Mouse (Mus musculus): Measurements from ENCODE around the gene Car9.

- no peak for TF ChIP-seq POLR2A (IDR thresholded peaks at IDR 0.05; ENCODE audit: extremely low read depth, insufficient read depth, low read length)
- no peak for TF ChIP-seq CTCF (IDR thresholded peaks at IDR 0.05; ENCODE audit: extremely low read depth, insufficient read depth, low read length)
These were observed 30.2 kb upstream of the Car9 start for GRCm38 (mm10) chr4:43476604-43477003.
